Mouse (Mus musculus): ENCODE results near the gene Arhgap9.

- TF ChIP-seq POLR2A (IDR thresholded peaks at IDR 0.05; ENCODE audit: control insufficient read depth, extremely low read depth, insufficient read depth, low read length, poor library complexity) (no peak), CTCF (IDR thresholded peaks at IDR 0.05; ENCODE audit: borderline replicate concordance, control insufficient read depth, extremely low read depth, insufficient read depth, low read length, poor library complexity) (no peak)
Observed at GRCm38 (mm10) chr10:127294895-127295510, 26.8 kb upstream of the Arhgap9 start.
